Mouse (Mus musculus) right cerebral cortex, adult 18-20 months (tissue): ENCODE results near the gene Gm21860.
"Not testable (repeated sequence)": the region's sequence is repeated elsewhere in the genome, so short reads cannot be mapped to it uniquely, and the experiment has no call there.

Experiments
- DNase-seq: peaks from one replicate; pipeline ENCODE4 v3.0.0; 2022; ENCODE audit warnings: mixed read lengths

Gm21860 gene

DNA sequence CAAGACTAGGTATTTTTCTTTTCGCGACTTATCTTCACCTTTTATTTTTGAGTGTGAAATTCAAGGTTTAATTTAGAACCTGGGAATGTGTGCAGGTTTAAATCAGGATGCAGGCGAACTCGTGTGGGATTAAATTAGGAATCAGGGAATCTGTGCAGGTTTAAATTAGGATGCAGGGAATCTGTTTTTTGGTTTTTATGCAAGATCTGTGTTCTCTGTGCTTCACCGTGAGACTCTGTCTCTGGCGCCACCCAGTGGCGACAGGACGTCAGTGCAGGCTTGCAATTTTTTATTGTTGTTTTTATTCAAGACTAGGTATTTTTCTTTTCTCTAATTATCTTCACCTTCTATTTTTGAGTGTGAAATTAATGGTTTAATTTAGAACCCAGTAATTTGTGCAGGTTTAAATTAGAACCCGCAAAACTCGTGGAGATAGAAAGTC is 22.5 kb downstream of the Gm21860 start:
- DNase-seq, result peak; percentile 78

DNA sequence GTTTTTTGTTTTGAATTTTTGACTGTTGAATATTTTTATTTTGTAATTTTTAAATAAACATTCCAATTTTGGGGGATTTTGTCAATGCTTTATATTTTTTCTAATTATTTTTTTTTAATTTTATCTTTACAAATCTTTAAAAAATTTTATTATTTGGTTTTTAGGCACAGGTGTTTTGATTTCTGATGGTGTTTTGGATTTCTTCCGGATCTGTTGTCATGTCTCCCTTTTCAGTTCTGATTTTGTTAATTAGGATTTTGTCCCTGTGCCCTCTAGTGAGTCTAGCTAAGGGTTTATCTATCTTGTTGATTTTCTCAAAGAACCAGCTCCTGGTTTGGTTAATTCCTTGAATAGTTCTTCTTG is 23.0 kb downstream of the Gm21860 start:
- DNase-seq, result not testable (repeated sequence)

DNA sequence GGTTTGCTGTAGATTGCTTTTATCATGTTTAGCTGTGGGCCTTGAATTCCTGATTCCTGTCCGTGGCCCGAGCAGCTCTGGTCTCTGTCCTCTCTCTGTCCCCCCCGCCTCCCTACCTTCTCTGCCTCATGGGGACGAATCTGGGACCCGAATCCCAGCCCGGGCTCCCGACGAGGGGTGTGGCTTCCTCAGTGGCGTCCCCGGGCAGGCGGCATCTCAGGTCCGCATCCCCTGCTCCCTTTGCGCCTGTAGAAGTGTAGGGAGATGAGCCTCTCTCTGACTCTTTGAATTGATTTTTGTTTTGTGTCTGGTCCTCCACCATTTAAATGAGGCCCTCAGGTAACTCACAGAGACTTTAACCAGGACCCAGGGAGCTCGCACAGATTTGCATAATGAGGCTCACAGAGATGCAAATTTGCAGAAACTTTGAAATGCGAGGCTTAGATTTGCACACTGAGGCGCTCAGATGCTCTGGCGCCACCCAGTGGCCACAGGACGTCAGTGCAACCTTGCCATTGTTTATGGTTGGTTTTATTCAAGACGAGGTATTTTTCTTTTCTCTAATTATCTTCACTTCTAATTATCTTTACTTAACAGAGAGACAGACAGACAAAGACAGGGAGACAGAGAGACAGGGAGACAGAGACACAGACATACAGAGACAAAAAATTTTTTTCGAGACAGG is 23.6 kb downstream of the Gm21860 start:
- peak; percentile 55 for DNase-seq

DNA sequence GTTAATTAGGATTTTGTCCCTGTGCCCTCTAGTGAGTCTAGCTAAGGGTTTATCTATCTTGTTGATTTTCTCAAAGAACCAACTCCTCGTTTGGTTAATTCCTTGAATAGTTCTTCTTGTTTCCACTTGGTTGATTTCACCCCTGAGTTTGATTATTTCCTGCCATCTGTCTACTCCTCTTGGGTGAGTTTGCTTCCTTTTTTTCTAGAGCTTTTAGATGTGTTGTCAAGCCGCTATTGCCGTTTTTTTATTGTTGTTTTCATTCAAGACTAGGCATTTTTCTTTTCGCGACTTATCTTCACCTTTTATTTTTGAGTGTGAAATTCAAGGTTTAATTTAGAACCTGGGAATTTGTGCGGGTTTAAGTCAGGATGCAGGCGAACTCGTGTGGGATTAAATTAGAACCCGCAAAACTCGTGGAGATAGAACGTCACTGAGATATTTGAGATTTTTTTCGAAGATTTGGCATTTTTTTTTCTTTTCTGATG is 24.8 kb downstream of the Gm21860 start:
- DNase-seq, result not testable (repeated sequence)

DNA sequence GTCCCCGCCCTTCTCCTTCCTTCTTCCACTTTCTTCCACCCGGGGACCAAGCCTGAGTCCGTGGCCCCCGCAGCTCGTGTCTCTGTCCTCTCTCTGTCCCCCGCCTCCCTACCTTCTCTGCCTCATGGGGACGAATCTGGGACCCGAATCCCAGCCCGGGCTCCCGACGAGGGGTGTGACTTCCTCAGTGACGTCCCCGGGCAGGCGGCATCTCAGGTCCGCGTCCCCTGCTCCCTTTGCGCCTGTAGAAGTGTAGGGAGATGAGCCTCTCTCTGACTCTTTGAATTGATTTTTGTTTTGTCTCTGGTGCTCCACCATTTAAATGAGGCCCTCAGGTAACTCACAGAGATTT is 25.7 kb downstream of the Gm21860 start:
- DNase-seq, result peak; percentile 52

DNA sequence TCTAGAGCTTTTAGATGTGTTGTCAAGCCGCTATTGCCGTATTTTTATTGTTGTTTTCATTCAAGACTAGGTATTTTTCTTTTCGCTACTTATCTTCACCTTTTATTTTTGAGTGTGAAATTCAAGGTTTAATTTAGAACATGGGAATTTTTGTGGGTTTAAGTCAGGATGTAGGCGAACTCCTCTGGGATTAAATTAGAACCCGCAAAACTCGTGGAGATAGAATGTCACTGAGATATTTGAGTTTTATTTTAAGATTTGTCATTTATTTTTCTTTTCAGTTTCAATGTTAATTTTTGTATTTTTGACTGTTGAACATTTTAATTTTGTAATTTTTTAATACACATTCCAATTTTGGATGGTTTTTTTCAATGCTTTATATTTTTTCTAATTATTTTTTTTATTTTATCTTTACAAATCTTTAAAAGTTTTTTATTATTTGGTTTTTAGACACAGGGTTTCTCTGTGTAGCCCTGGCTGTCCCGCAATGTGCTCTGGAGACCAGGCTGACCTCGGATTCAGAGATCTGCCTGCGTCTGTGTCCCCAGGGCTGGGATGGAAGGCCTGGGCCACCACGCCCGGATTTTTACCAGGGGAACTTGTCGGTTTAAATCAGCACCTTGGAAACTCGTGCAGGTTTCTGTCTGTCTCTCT is 26.2 kb downstream of the Gm21860 start:
- peak; percentile 40 for DNase-seq

DNA sequence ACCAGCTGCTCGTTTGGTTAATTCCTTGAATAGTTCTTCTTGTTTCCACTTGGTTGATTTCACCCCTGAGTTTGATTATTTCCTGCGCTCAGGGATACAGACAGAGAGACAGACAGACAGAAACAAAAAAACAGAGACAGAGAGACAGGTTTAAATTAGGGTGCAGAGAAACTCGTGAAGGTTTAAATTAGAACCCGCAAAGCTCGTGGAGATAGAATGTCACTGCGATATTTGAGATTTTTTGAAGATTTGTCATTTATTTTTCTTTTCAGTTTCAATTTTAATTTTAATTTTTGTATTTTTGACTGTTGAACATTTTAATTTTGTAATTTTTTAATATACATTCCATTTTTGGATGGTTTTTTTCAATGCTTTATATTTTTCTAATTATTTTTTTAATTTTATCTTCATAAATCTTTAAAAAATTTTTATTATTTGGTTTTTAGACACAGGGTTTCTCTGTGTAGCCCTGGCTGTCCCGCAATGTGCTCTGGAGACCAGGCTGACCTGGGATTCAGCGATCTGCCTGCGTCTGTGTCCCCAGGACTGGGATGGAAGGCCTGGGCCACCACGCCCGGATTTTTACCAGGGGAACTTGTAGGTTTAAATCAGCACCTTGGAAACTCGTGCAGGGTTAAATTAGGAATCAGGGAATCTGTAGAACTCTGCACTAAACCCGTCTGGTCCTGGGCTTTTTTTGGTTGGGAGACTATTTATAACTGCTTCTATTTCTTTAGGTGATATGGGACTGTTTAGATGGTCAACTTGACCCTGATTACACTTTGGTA is 27.3 kb downstream of the Gm21860 start:
- not testable (repeated sequence) for DNase-seq

DNA sequence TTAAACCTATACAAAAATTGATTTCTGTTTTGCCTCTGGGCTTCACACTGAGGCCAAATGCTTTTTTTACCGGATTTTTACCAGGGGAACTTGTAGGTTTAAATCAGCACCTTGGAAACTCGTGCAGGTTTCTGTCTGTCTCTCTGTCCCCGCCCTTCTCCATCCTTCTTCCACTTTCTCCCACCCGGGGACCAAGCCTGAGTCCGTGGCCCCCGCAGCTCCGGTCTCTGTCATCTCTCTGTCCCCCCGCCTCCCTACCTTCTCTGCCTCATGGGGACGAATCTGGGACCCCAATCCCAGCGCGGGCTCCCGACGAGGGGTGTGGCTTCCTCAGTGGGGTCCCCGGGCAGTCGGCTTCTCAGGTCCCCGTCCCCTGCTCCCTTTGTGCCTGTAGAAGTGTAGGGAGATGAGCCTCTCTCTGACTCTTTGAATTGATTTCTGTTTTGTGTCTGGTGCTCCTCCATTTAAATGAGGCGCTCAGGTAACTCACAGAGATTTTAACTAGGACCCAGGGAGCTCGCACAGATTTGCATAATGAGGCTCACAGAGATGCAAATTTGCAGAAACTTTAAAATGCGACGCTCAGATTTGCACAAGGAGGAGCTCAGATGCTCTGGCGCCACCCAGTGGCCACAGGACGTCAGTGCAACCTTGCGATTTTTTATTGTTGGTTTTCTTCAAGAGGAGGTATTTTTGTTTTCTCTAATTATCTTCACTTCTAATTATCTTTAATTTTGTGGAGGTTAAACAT is 28.7 kb downstream of the Gm21860 start:
- DNase-seq, result not testable (repeated sequence)

DNA sequence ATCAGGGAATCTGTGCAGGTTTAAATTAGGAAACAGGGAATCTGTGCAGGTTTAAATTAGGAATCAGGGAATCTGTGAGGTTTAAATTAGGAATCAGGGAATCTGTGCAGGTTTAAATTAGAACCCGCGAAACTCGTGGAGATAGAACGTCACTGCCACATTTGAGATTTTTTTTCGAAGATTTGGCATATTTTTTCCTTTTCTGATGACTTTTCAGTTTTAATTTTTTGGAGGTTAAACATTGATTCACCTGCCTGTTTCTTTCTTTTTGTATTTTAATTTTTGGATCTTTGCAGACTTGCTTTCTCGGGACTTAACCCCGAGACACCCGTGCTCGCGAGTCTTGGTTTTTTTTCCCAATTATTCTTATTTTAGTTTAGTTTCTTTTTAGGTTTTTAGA is 29.5 kb downstream of the Gm21860 start:
- DNase-seq, result not testable (repeated sequence)

DNA sequence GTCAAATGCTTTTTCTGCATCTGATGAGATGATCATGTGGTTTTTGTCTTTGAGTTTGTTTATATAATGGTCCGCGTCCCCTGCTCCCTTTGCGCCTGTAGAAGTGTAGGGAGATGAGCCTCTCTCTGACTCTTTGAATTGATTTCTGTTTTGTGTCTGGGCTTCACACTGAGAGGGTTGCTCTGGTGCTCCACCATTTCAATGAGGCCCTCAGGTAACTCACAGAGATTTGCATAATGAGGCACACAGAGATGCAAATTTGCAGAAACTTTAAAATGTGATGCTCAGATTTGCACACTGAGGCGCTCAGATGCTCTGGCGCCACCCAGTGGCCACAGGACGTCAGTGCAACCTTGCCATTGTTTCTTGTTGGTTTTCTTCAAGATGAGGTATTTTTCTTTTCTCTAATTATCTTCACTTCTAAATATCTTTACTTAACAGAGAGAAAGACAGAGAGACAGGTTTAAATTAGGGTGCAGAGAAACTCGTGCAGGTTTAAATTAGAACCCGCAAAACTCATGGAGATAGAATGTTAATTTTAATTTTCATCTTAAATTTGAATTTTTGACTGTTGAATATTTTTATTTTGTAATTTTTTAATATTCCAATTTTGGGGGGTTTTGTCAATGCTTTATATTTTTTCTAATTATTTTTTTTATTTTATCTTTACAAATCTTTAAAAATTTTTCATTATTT is 30.5 kb downstream of the Gm21860 start:
- DNase-seq, result peak; percentile 20

DNA sequence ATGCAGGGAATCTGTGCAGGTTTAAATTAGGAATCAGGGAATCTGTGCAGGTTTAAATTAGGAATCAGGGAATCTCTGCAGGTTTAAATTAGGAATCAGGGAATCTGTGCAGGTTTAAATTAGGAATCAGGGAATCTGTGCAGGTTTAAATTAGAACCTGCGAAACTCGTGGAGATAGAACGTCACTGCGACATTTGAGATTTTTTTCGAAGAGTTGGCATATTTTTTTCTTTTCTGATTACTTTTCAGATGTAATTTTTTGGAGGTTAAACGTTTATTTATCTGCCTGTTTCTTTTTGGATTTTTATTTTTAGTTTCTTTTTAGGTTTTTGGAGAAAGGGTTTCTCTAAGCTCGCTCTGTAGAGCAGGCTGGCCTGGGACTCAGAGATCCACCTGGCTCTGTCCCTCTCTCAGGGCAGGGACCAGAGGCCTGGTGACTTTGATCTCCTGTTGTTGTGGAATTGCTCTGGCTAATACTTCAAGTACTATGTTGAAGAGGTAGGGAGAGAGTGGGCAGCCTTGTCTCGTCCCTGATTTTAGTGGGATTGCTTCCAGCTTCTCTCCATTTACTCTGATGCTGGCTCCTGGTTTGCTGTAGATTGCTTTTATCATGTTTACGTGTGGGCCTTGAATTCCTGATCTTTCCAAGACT is 31.2 kb downstream of the Gm21860 start:
- DNase-seq, result peak; percentile 67

DNA sequence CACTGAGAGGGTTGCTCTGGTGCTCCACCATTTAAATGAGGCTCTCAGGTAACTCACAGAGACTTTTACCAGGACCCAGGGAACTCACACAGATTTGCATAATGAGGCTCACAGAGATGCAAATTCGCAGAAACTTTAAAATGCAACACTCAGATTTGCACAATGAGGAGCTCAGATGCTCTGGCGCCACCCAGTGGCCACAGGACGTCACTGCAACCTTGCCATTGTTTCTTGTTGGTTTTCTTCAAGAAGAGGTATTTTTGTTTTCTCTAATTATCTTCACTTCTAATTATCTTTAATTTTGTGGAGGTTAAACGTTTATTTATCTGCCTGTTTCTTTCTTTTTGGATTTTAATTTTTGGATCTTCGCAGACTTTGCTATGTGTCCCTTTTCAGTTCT is 34.1 kb downstream of the Gm21860 start:
- not testable (repeated sequence) for DNase-seq

DNA sequence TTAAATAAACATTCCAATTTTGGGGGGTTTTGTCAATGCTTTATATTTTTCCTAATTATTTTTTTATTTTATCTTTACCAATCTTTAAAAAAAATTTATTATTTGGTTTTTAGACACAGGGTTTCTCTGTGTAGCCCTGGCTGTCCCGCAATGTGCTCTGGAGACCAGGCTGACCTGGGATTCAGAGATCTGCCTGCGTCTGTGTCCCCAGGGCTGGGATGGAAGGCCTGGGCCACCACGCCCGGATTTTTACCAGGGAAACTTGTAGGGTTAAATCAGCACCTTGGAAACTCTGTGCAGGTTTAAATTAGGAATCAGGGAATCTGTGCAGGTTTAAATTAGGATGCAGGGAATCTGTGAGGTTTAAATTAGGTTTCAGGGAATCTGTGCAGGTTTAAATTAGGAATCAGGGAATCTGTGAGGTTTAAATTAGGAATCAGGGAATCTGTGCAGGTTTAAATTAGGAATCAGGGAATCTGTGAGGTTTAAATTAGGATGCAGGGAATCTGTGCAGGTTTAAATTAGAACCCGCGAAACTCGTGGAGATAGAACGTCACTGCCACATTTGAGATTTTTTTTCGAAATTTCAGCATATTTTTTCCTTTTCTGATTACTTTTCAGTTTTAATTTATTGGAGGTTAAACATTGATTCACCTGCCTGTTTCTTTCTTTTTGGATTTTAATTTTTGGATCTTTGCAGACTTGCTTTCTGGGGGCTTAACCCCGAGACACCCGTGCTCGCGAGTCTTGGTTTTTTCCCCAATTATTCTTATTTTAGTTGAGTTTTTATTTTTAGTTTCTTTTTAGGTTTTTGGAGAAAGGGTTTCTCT is 35.0 kb downstream of the Gm21860 start:
- DNase-seq, result not testable (repeated sequence)

DNA sequence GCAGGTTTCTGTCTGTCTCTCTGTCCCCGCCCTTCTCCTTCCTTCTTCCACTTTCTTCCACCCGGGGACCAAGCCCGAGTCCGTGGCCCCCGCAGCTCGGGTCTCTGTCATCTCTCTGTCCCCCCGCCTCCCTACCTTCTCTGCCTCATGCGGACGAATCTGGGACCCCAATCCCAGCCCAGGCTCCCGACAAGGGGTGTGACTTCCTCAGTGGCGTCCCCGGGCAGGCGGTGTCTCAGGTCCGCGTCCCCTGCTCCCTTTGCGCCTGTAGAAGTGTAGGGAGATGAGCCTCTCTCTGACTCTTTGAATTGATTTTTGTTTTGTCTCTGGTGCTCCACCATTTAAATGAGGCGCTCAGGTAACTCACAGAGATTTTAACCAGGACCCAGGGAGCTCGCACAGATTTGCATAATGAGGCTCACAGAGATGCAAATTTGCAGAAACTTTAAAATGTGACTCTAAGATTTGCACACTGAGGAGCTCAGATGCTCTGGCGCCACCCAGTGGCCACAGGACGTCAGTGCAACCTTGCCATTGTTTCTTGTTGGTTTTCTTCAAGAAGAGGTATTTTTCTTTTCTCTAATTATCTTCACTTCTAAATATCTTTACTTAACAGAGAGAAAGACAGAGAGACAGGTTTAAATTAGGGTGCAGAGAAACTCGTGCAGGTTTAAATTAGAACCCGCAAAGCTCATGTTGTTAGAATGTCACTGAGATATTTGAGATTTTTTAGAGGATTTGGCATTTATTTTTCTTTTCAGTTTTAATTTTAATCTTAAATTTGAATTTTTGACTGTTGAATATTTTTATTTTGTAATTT is 35.8 kb downstream of the Gm21860 start:
- DNase-seq, result peak; percentile 82

DNA sequence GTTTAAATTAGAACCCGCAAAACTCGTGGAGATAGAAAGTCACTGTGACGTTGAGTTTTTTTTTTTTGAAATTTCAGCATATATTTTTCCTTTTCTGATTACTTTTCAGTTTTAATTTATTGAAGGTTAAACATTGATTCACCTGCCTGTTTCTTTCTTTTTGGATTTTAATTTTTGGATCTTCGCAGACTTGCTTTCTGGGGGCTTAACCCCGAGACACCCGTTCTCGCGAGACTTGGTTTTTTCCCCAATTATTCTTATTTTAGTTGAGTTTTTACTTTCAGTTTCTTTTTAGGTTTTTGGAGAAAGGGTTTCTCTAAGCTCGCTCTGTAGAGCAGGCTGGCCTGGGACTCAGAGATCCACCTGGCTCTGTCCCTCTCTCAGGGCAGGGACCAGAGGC is 36.6 kb downstream of the Gm21860 start:
- DNase-seq, result not testable (repeated sequence)

DNA sequence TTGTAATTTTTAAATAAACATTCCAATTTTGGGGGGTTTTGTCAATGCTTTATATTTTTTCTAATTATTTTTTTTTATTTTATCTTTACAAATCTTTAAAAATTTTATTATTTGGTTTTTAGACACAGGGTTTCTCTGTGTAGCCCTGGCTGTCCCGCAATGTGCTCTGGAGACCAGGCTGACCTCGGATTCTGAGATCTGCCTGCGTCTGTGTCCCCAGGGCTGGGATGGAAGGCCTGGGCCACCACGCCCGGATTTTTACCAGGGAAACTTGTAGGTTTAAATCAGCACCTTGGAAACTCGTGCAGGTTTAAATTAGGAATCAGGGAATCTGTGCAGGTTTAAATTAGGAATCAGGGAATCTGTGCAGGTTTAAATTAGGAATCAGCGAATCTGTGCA is 37.1 kb downstream of the Gm21860 start:
- peak; percentile 25 for DNase-seq
